Mouse (Mus musculus): ENCODE data around the gene Tsga10ip.
"Not testable (repeated sequence)": the region's sequence is repeated elsewhere in the genome, so short reads cannot be mapped to it uniquely, and the experiment has no call there.

The Tsga10ip gene

DNA sequence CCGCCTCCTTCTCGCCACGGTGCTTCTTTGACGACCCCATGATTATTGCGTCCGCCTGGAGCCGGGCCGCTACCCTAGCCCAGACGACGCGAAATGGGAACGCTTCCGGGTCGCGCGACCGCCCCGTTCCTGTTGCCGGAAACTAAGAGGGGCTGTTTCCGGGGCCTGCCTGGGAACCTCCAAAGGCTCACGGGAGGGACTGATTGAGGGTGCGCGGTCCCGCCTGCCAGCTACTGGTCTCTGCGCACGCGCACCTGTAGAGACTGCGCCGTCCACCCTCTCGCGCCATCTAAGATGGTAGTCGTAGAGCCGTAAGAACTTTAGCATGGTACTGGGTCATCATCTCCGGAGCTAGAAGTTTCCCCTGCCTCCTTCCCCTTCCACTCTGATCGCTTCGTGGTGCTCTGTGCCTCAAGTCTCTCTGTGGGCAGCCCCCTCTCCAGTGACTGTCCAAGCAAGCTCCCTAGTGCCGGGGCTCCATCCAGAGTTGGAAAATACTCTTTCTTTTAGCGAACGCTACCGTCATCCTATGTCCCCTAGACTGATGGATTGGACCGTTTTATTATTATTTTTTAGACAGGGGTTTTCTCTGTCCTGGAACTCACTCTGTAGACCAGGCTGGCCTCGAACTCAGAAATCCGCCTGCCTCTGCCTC is 13.6 kb downstream of the Tsga10ip start, which contains the start of gene Sart1:
Gene Sart1 (minus strand): TSS at position 116 of the 655 bp plus-strand sequence.
- peak; percentile 95 for DNase-seq (ENCODE audit: low spot score)

DNA sequence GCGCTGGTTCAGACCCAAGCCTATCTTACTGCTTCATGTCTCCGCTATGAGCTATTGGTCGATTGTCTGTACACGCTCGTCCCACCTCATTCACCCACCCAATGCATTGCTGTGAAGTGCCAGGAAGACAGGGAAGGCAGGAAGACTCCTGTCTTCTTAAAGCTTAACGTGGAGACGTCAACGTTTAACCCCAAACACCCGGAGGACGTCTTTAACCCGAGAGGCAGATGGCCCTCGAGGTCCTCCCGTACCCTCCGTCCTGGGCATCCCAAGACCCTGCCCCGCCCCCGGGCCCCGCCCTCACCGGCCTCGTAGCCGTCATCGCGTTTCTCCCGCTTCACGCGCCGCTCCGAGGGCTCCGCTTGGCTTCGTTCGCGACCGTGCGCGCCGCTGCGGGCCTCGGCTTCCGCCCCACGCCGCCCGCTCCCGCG is 14.3 kb downstream of the Tsga10ip start:
- no peak for DNase-seq (ENCODE audit: low spot score)

DNA sequence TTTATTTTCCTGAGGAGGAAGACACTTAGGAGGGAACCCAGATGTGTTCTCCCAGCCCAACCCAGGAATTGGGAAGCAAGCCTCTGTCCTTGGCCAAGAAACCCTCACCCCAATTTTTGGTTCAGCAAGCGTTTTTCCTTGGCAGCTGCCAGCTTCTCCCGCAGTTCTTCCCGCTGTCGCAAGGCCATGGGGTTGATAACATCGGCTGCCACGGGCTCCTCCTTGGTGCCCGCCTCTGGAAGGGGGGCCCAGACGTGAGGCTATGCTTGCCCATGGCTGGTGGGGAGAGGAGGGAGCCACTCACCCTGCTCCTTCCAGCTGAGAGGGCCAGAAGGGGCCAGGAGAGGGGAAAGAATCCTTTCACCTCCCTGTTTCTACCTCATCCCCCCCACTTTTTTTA is 17.6 kb downstream of the Tsga10ip start:
- DNase-seq (ENCODE audit: low spot score), result peak; percentile 67

DNA sequence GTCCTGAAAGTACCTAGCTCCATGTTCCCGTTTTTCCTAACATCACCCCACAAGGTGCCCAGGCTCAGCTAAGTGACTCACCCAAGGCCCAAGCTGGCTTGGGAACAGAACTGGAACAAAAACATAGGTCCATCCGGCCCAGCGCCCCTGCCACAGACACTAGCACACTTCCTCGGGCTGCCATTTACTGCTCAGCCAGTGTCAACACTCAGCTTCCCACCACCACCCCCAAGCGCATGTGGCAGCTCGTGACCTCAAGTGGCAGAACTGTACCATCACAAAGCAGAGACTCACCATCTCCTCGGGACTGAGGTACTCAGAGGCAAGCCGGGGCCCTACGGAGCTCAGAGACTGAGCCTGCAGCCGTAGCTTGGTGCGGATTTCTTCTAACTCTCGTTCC is 19.0 kb downstream of the Tsga10ip start:
- no peak for DNase-seq (ENCODE audit: low spot score)

DNA sequence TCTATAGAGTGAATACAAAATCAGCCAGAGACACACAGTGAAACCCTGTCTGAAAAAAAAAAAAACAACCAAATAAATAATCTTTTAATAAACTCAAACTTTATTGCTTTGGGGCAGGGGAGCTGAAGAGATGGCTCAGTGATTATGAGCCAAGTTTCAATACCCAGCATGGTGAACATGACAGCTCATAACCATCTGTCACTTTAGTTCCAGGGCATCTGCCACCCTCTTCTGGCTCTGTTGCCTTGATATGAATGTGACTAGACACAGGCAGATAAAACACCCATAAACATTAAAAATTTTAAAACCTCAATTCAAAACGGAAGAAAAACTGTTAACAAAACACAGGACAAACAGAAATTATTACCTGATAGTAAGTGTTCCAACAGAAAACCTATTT is 24.9 kb downstream of the Tsga10ip start:
- no peak for DNase-seq (ENCODE audit: low spot score)

DNA sequence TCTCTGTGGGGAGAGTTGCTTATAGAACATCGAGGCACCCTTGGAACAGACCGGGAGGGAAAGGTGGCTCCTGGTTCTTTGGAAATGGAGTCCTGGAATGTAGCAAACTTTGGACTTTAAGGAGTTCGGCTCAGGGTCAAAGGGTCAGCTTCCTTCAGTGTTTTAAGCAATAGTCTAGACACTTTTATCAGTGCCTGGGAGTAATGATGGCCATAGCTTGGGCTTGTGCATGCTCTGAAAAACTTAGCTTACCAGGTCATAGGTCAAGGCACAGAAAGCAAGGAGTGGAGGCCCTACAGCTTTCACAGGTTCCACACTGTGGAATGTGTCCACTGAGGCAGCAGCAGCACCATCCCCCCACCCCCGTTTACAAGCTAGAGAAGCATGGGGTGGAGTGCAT is 27.6 kb downstream of the Tsga10ip start:
- DNase-seq (ENCODE audit: low spot score), result no peak

DNA sequence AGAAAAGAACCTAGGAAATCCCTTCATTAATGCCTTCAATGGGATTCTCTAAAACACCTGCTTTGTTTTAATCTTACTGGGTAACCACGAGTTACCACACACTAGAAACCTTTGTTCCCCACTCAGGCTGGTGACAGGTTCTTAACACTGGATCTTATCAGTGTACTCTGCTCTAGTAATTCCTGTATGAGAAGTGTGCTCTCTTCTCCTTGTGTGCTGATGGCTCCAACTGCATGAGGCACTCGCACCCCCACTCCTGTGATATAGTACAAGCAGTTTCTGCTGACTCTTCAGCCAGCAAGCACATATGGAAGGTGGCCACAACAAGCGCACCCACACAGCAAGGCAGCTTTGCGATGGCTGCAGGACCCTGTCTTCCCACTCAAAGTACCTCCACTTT is 28.1 kb downstream of the Tsga10ip start:
- DNase-seq (ENCODE audit: low spot score), result no peak

DNA sequence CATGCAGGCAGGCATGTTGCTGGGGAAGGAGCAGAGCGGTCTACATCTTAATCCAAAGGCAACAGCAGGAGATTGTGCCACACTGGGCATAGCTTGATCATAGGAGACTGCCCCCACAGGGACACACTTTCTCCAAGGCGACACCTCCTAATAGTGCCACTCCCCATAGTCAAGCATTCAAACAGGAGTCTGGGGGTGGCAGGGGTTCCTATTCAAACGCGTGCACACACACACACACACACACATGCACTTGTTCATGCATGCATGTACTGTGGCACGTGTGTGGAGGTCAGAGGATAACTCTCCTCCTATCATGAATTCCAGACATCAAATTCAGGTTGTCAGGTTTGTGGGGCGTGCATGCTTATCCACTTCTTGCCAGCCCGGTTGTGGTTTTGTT is 29.6 kb downstream of the Tsga10ip start:
- DNase-seq (ENCODE audit: low spot score), result no peak

DNA sequence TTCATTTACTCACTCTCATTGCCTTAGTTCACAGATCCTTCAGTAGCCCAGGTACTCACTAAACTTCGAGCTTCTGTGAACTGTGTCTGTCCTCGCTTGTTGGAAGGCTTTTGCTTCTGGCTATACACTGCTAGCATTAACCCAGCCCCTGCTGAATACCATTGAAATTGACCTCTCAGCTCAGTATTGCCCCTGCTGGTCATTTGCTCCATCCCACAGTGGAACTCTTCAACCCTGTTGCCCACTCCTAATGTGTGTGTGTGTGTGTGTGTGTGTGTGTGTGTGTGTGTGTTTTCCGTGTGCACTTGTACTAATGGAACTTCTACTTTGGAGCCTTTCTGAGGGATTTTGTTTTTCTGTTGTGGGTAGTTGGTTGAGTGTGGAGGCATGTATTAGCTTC is 31.4 kb downstream of the Tsga10ip start:
- DNase-seq (ENCODE audit: low spot score), result no peak

DNA sequence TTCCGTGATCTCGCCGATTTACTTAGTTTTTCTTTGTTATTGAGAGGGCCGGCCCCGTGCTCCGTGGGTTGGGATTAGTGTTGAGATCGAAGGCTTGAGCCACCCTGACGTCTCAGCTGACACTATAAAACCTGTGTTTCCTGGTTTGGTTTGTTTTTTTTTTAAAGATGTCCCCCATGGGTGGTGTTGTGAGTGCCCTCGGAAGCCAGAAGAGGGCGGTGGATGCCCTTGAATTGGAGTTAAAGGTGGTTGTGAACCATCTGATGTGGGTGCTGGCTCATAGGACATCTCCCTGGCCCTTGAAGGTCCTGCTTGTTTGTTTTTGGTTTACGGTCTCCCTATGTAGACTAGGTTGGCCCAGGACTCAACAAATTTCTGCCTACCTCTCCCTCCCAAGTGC is 34.9 kb downstream of the Tsga10ip start:
- DNase-seq (ENCODE audit: low spot score), result no peak

DNA sequence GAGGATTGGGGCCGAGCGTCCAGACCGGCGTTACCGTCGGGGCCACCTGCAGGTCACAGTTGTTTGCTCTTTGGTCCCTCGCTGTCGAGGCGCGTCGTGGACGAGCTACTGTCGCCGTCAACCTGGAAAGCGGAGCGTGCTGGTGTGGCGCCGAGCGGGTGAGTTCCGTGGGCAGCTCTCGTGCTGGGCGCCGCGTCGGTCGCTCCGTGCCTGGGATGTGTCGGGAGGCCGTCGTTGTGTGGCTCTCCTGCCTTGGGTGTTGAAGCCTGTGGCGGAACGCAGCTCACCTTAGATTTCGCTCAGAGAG is 35.3 kb downstream of the Tsga10ip start, which contains the start of gene Banf1:
Gene Banf1 (minus strand): TSS at position 116 of the 307 bp plus-strand sequence.
- no peak for DNase-seq (ENCODE audit: low spot score)

DNA sequence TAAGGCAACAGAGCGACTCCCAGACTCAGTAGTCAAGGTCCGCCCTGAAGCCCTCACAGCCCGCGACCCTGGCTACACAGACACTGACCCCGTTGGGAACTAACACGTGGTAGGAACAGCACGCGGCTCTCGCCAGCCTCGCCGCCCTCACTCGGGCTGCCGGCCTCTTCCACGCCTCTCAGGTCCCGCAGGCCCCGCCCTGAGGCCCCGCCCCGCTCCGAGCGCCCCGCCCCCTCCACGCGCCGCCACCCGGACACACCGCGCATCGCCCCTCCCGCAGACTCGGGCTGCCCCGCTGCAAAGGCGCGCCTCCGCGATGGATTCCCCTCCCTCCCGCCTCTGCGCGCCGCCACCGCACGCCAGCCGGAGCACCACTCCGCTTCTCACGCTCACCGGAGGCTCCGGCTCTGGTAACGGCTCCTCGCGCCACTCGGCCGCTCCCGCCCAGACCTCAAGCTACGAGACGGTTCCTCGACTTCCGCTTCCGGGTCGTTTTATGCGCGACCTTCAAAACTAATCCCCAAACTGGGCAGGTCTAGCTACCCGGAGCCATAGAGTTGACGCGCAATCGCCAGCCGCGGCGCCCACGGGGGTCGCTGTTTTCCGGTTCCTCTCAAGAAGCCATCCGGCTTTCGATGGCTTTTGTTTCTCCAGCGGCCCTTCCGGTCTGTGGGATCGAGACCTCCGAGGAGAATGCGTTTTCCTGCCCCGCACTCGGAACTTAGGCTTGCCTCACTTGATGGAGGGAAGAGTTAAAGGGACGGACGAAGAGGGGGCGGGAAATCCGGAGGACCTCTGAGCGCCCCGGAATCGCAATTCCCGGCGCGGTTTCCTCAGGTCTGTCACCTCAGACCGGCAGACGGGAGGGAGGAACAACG is 35.9 kb downstream of the Tsga10ip start, which contains the start of gene Eif1ad:
Gene Eif1ad (plus strand): TSS at position 567 of the 878 bp plus-strand sequence.
- peak; percentile 88 for DNase-seq (ENCODE audit: low spot score)

DNA sequence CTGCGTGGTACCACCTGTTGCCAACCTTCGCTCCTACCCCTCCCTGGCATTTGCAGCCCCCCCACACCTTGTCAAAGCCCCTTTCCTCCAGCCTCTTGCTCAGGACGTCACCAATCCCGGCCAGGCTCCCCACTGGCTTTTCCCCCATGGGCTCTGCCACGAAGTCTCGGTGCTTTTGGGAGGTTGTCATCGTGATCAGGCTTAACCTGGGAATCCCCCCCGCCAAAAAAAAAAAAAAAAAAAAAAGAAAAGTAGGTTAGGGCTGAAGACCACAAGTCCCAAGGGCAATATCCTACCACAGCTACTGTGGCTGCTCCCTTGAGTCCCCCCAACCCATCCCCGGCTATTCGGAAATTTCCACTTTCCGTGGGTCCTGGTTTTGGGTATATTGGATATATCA is 36.6 kb downstream of the Tsga10ip start:
- no peak for DNase-seq (ENCODE audit: low spot score)

DNA sequence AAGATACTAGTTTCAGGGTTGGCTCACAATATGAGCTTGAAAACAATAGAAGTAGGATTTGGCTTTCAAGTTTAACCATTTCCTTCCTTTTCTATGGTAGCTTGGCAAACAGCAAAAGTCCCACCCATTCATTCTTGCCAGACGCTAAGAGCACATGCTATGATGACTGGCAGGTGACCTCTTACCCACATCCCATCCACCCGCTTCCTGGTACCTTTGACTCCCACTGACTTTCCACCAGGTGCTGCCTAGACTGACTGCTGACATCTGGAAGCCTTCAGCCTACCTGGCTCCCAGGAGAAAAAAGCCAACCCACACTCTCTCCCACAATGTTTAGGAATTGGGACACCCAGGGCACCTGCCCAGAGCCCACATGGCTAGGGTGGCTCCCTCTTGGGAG is 38.2 kb downstream of the Tsga10ip start:
- DNase-seq (ENCODE audit: low spot score), result no peak

DNA sequence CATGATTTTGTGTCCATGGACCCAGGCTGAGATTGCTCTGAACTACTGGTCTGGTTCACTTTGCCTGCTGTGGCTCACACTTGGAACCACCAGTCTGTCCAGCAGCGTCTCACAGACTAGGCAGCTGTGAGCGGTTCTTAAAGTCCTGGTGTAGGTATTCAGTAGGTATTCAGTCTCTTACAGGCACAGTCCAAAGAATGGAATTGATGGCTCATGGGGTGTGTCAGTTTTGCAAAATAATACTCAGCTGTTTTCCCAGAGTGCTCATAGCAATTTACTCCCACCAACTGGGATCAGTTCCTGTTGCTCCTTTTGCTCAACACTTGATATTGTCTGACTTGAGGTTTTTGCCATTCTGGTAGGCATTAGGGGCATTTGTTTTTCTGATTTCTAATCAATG is 40.1 kb downstream of the Tsga10ip start:
- DNase-seq (ENCODE audit: low spot score), result no peak

DNA sequence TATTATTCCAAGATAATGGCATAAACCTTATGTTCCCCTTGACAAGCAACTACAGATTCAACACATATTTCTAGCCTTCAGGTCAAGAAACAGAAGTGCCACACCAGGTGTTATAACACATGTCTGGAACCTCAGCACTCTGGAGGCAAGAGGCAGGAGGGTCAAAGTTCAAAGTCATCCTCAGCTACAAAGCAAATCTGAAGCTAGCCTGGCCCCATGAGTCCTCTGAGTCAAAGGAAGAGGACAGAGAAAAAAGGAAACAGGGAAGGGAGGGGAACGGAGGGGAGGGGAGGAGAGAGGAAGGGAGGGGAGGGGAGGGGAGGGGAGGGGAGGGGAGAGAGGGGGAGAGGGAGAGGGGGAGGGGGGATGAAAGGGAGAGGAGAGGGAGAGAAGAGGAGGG is 46.2 kb downstream of the Tsga10ip start:
- DNase-seq (ENCODE audit: low spot score), result no peak

DNA sequence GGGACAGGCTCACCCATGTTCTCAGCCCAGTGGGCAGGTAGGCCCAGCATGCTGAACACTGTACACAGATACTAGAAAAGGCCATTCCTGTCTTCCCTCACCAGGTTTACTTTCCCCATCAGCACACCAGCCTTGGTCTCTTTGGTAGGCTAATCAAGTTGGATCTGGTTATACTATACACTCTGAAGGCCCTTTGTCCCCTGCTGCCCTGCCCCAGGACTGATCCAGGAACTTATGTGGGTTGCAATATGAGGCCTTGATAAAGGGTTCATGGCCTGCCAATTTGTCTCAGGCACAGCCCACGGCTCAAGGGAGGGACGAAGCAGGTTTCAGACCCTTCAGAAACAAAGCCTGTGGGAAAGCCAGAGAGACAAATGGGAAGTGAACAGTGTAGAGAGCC is 48.7 kb downstream of the Tsga10ip start:
- DNase-seq (ENCODE audit: low spot score), result no peak

DNA sequence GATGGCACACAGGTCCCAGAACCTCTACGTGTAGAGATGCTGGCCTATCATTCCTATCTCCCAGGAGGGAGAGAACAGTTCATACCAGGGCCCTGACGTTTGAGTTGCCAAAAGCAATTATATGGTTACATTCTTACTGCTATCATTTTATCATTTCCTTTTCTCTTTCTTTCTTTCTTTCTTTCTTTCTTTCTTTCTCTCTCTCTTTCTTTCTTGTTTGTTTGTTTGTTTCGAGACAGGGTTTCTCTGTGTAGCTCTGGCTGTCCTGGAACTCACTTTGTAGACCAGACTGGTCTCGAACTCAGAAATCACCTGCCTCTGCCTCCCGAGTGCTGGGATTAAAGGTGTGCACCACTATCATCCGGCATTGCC is 52.8 kb downstream of the Tsga10ip start, which contains the start of gene Cst6:
Gene Cst6 (minus strand): TSS at position 73 of the 372 bp plus-strand sequence.
- DNase-seq (ENCODE audit: low spot score), result not testable (repeated sequence)

DNA sequence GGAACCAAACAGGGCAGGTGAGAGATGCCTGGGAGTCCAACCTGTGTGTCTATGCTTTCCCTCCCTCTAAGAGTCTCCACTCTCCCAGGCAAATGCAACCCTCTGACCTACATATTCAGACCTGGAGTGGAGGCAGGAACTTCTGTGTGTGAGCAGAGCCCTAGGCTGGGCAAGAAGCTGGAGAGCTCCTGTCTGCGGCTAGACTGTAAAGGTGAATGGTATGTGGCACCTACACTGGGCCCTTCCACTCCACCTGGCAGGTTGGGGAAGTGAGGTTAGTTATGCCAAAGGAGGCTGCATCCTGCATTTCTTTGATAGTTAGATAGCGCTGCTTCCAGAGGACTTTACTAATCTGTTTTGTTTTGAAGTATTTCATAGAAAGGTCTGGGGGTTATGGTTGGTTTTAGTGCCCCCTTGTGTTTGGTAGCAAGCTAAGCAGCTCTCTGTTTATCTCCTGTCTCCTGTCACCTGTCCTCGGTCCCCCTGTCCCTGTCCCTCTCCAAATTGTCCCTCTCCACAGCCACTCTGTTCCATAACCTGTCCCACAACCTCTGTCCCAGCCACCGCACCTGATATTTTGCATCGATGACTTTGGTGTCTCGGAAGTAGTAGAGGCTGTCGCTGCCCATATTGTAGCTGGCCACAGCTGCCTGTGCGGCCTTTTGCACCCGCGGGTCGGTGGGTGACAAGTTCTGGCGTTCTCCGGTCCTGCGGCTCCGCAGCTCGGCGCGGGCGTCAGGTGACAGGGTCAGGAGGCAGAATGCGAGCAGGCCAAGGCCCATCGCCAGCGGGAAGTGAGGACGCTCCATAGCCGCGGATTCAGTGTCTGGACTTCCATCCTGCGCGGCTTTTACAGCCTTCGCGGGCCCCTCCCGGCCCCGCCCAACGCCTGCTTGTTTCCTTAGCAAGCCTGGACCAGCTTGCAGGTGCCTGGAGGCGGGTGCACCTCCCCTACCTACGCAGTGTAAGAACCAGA is 53.5 kb downstream of the Tsga10ip start:
- no peak for DNase-seq (ENCODE audit: low spot score)

DNA sequence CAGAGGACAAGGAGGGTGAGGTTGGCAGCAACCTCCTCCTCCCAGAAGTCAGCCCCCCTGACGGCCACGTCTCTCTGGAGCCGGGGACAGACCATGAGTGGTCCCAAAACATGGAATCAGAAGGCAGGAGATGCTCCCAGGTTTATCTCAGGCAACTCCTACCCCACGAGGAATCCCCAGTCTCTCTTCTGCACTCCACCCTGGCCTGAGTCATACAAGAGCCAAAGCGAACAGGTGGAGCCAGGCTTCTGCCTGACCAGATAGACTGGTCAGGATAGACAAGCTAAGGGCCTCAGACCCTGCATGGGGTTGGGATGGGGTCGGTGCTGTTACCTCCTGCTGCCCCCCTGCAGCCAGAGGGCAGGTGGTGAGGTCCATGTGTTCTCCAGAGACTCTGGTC is 54.3 kb downstream of the Tsga10ip start:
- no peak for DNase-seq (ENCODE audit: low spot score)

DNA sequence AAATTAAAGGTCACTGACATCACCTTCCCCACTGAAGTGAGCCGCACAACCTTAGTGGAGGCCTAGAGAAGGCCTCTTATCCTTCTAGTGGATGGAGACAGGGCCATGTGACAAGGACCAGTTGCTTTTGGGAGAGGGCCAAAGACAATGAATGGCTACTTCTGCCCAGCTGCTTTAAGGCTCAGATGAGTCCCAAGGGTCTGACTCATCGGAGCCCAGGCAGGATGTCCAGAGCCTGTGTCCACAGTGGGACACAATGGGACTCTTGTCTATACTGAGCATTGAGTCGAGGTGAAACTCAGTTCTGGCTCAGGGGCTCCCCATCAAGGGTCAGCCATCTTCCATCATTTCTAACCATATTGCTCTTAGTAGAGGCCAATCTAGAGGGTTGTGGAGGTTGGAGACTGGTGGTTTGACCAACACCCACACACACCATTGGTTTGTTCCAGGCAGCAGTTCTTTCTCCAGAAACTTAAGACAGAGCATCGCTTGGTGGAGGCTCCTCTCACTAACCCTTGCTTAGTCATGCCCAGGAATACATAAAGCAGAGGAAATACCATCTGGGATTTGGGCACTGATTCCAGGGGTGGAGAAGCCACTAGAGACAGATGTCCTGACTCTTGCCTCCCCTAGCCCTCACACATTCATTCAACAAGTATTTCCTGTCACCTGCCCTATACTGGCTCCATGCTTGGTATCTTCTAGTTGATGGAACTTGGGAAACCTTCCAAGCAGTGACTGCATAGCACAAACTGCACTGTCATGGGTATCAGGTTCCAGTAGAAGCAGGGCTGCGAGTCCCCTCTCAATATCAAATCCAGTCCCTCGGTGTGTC is 56.8 kb downstream of the Tsga10ip start:
- DNase-seq (ENCODE audit: low spot score), result no peak

Data from ovary, adult 18-20 months (tissue).